Mouse (Mus musculus) olfactory bulb, adult 2 months (tissue): Measurements from ENCODE around the gene Zbtb3.

Source experiments
- CTCF ChIP-seq: fragments of 200-500 bp; IDR thresholded peaks from 2 replicates; pipeline ENCODE4 v1.5.1; 2012; ENCODE audit warnings: low read depth, mild to moderate bottlenecking, low read length, moderate library complexity; ENCODE audit not compliant: insufficient read depth
- POLR2A ChIP-seq: fragments of 200-500 bp; IDR thresholded peaks from 2 replicates; pipeline ENCODE4 v1.6.1; 2012; ENCODE audit warnings: mild to moderate bottlenecking, low read depth, low read length, moderate library complexity; ENCODE audit not compliant: insufficient read depth

DNA sequence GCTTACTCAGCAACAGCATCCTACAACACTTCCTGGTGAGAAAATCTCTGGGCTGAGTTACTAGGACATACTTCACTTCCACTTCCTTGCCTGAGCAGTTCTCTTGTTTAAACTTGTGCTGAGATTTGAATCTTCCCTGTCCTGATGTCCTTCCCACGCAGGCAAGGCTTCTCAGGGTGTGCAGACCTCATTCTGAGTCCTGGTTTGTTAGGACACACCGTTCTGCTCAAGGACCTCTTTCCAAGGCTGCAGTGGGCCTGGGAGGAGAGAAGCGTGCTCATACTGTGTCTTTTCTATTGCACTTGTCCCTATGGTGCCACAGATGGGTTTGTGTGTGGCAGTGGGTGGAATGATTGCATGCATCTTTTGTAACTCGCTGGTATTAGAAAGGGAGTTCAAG, 30.6 kb downstream of the Zbtb3 start:
- TF ChIP-seq CTCF (no peak), POLR2A (no peak)
